Mouse (Mus musculus): Measurements from ENCODE around the gene Cacnb1. TPM values are rescaled to one million over a fixed set of nuclear protein-coding genes. Genes with fewer than 3 reads are reported as not detected.
A peak's percentile ranks its signal among the peaks of the same experiment; 100 is the strongest.

Cacnb1 gene
- polyA plus RNA-seq, 2 experiments: 0.38 TPM; not detected in 1

DNA sequence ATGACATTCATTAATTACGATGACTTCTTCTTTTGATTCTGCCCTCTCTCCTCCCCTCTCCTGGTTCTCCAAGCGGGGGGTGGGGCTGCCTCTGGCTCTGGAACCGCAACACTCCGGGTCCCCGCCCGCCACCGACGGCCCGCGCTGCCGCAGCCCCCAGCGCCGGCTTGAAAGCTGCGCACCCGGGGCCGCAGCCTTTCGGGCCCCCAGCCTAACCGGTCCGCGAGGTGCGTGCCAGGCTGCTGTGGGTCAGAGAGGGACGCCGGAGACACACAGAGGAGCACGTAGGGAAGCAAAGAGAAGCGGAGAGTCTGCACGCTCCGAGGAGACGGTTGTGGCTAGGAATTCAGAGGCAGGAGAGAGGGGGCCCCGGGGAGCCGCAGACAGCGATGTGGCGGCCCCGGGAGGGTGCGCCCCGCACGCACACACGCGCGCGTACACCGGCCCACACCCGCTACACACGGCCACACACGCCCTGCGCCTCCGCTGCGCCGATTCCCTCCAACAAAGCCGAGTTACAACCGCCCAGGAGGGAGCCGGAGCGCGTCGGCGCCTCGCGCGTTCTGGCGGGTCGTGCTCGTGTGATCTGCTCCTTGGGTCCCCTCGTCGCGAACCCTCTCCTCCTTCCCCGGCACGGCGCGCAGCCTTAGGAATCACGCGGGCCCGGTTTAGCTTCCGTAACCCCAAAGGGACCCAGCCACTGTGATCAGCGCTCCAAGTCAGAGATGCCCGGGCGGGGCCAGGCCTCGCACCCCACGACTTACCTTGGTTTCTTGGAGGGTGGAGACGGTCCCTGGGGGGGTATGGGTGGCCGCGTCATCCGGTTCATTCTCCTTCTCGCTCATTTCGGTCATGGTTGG lies 29.5 kb upstream of the Cacnb1 start:
- DNase-seq (ENCODE audit: low read depth in 3 of 3, low spot score in 3 of 3) (no peak), ATAC-seq (ENCODE audit: insufficient read depth) (no peak)
- Histone ChIP-seq H3K27me3 (ENCODE audit: control insufficient read depth, insufficient read depth, low read length) (peaks cover 45% of the 10 kb centered on the region), H3K9me3 (ENCODE audit: control insufficient read depth, low read length) (no peaks in the 10 kb centered on the region), H3K4me1 (replicated peaks; ENCODE audit: control insufficient read depth in 2 of 2, insufficient read depth in 2 of 2, low read length in 1 of 2) (no peaks in the 10 kb centered on the region), H3K27ac (no peak overlapping the region), H3K9ac (replicated peaks) (no peak overlapping the region), H3K4me3 (ENCODE audit: insufficient read depth in 1 of 2, low read depth in 2 of 2, low read length in 2 of 2) (peak overlapping the region in 1 of 2 experiments; percentile 15; a peak in 2 of 4 replicates), H3K36me3 (replicated peaks; ENCODE audit: control insufficient read depth, insufficient read depth, low read depth) (no peaks in the 10 kb centered on the region), H3K4me2 (ENCODE audit: low read depth) (peak overlapping the region; percentile 40)
- 1% methylated on average over 75 of the region's 83 CpGs for WGBS (ENCODE audit: insufficient replicate concordance)
- TF ChIP-seq EP300 (IDR thresholded peaks at IDR 0.05; ENCODE audit: low read depth): no peak
- no peak for TF ChIP-seq CTCF (IDR thresholded peaks at IDR 0.05; ENCODE audit: low read depth)

DNA sequence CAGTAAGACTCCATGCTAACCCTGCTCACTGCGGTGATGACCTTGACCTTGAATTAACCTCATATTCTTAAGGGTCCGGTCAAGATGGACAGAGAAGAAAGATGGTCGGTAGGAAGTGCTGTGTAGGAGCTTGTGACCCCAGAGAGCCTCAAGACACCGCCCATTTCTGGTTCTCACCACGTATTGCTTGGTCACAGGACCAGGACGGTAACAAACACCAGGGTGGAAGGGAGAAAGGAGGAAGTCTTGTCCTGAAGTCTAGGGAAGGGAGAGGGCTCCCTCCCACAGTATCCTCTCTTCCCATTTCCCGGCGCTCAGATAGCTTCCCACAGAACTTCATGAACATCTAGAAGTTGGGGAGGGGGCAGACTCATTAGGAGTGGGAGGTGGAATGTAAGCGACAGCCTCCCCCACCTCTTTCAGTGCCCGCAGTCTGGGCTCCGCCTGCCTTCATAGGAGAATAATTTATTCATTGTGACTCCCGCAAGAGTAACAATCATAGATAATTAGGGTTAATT lies 28.8 kb upstream of the Cacnb1 start:
- H3K4me2 ChIP-seq (ENCODE audit: low read depth): peak overlapping the region; percentile 40; the same call in 1 of the 2 replicates
- no peak overlapping the region for H3K4me3 ChIP-seq (ENCODE audit: insufficient read depth in 1 of 2, low read depth in 2 of 2, low read length in 2 of 2)
- DNase-seq (ENCODE audit: low read depth in 3 of 3, low spot score in 3 of 3) (no peak), ATAC-seq (ENCODE audit: insufficient read depth) (no peak)
- TF ChIP-seq EP300 (IDR thresholded peaks at IDR 0.05; ENCODE audit: low read depth): no peak
- no peak for TF ChIP-seq CTCF (IDR thresholded peaks at IDR 0.05; ENCODE audit: low read depth)
- H3K27me3 ChIP-seq (ENCODE audit: control insufficient read depth, insufficient read depth, low read length): peaks cover 45% of the 10 kb centered on the region
- H3K27ac ChIP-seq: no peak overlapping the region
- H3K9ac ChIP-seq (replicated peaks): no peak overlapping the region
- H3K36me3 ChIP-seq (replicated peaks; ENCODE audit: control insufficient read depth, insufficient read depth, low read depth): no peaks in the 10 kb centered on the region
- 5% methylated on average over 12 of the region's 12 CpGs for WGBS (ENCODE audit: insufficient replicate concordance)
- no peaks in the 10 kb centered on the region for H3K9me3 ChIP-seq (ENCODE audit: control insufficient read depth, low read length)
- no peaks in the 10 kb centered on the region for H3K4me1 ChIP-seq (replicated peaks; ENCODE audit: control insufficient read depth in 2 of 2, insufficient read depth in 2 of 2, low read length in 1 of 2)

DNA sequence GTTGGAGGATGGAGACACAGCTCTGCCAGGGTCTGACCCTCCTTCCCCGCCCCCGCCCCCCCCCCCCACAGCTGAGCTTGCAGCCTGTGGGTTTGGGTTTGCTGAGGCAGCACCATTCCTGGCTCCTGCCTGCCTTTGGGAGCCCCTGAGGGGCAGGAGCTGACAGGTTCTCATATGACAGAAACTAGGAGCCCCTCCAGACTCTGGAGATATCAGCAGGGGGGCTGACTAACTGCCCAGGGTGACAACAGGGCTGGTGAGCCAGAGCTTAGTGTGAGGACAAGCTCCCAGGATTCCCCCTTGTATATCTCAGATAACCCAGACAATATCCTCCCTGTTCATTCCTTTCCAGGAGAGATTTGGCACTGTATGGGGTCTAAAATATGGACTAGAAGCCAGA lies 28.1 kb upstream of the Cacnb1 start:
- Histone ChIP-seq H3K4me1 (replicated peaks; ENCODE audit: control insufficient read depth in 2 of 2, insufficient read depth in 2 of 2, low read length in 1 of 2) (no peaks in the 10 kb centered on the region), H3K9me3 (ENCODE audit: control insufficient read depth, low read length) (no peaks in the 10 kb centered on the region), H3K36me3 (replicated peaks; ENCODE audit: control insufficient read depth, insufficient read depth, low read depth) (no peaks in the 10 kb centered on the region), H3K4me2 (ENCODE audit: low read depth) (no peak overlapping the region), H3K4me3 (ENCODE audit: insufficient read depth in 1 of 2, low read depth in 2 of 2, low read length in 2 of 2) (no peak overlapping the region), H3K27ac (no peak overlapping the region), H3K27me3 (ENCODE audit: control insufficient read depth, insufficient read depth, low read length) (peaks cover 45% of the 10 kb centered on the region), H3K9ac (replicated peaks) (no peak overlapping the region)
- DNase-seq (ENCODE audit: low read depth in 3 of 3, low spot score in 3 of 3) (no peak), ATAC-seq (ENCODE audit: insufficient read depth) (no peak)
- no peak for TF ChIP-seq CTCF (IDR thresholded peaks at IDR 0.05; ENCODE audit: low read depth)
- no peak for TF ChIP-seq EP300 (IDR thresholded peaks at IDR 0.05; ENCODE audit: low read depth)
- 40% methylated on average over 1 of the region's 2 CpGs for WGBS (ENCODE audit: insufficient replicate concordance)

DNA sequence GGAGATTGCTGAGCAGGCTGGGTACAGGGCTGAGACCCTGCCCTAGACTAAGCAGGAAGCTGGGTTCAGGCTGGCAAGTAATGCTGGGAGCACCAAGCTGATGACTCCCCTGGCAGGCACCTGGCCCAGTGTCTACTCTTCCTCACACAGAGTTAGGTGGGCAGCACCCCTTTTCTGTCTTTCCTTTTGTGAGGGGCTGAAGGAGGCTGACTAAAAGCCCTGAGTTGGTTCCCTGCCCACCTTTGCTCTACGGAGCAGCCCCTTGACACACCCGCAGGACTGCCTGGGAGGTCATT lies 27.6 kb upstream of the Cacnb1 start:
- WGBS (ENCODE audit: insufficient replicate concordance): 36% methylated on average over 2 of the region's 2 CpGs
- no peak overlapping the region for H3K9ac ChIP-seq (replicated peaks)
- DNase-seq (ENCODE audit: low read depth in 3 of 3, low spot score in 3 of 3) (no peak), ATAC-seq (ENCODE audit: insufficient read depth) (no peak)
- H3K4me3 ChIP-seq (ENCODE audit: insufficient read depth in 1 of 2, low read depth in 2 of 2, low read length in 2 of 2): no peak overlapping the region
- no peaks in the 10 kb centered on the region for H3K36me3 ChIP-seq (replicated peaks; ENCODE audit: control insufficient read depth, insufficient read depth, low read depth)
- no peaks in the 10 kb centered on the region for H3K4me1 ChIP-seq (replicated peaks; ENCODE audit: control insufficient read depth in 2 of 2, insufficient read depth in 2 of 2, low read length in 1 of 2)
- H3K27me3 ChIP-seq (ENCODE audit: control insufficient read depth, insufficient read depth, low read length): peaks cover 45% of the 10 kb centered on the region
- H3K9me3 ChIP-seq (ENCODE audit: control insufficient read depth, low read length): no peaks in the 10 kb centered on the region
- no peak for TF ChIP-seq EP300 (IDR thresholded peaks at IDR 0.05; ENCODE audit: low read depth)
- no peak for TF ChIP-seq CTCF (IDR thresholded peaks at IDR 0.05; ENCODE audit: low read depth)
- H3K4me2 ChIP-seq (ENCODE audit: low read depth): no peak overlapping the region
- H3K27ac ChIP-seq: no peak overlapping the region

DNA sequence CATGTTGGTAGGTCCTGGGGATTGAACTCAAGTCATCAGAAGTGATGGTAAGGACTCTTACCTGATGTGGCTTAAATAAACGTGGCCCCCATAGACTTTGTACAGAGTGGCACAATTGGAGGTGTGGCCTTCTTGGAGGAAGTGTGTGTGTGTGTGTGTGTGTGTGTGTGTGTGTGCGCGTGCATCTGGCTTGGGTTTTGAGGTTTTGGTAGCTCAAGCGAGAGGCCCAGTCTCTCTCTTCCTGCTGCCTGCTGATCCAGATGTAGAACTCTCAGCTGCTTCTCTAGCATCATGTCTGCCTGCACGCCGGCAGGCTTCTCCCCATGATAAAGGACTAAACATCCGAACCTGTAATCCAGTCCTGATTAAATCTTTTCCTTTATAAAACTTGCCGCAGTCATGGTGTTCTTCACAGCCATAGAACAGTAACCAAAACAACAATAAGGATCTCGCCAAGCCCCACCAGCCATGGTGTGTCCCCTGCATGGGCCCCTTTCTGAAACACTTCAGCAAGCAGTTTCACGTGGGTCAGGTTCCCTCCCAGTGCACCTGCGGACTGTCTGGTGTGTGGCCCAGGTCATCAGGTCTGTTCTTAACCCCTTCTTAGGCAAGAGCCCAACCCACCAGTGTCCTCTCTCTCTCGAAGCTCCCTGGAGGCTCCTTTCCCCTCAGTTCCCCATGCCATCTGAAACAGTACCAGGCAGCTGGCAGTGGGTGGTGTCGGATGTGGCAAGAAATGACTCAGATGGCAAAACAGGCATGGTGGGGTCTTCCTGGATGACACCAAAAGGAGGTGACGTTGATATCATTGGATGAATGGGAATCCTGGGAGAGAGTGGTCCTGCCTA lies 27.1 kb upstream of the Cacnb1 start:
- H3K4me1 ChIP-seq (replicated peaks; ENCODE audit: control insufficient read depth in 2 of 2, insufficient read depth in 2 of 2, low read length in 1 of 2): no peaks in the 10 kb centered on the region
- no peak overlapping the region for H3K4me2 ChIP-seq (ENCODE audit: low read depth)
- no peak overlapping the region for H3K4me3 ChIP-seq (ENCODE audit: insufficient read depth in 1 of 2, low read depth in 2 of 2, low read length in 2 of 2)
- peaks cover 45% of the 10 kb centered on the region for H3K27me3 ChIP-seq (ENCODE audit: control insufficient read depth, insufficient read depth, low read length)
- ATAC-seq (ENCODE audit: insufficient read depth) (no peak), DNase-seq (ENCODE audit: low read depth in 3 of 3, low spot score in 3 of 3) (no peak)
- H3K36me3 ChIP-seq (replicated peaks; ENCODE audit: control insufficient read depth, insufficient read depth, low read depth): no peaks in the 10 kb centered on the region
- no peaks in the 10 kb centered on the region for H3K9me3 ChIP-seq (ENCODE audit: control insufficient read depth, low read length)
- TF ChIP-seq EP300 (IDR thresholded peaks at IDR 0.05; ENCODE audit: low read depth): no peak
- TF ChIP-seq CTCF (IDR thresholded peaks at IDR 0.05; ENCODE audit: low read depth): no peak
- H3K9ac ChIP-seq (replicated peaks): no peak overlapping the region
- H3K27ac ChIP-seq: no peak overlapping the region
- WGBS (ENCODE audit: insufficient replicate concordance): 30% methylated on average over 14 of the region's 14 CpGs

Data from liver, embryonic 14.5 days (tissue).